7 mouse cellular contexts compared by ENCODE assay signal in the genomic region with DNA sequence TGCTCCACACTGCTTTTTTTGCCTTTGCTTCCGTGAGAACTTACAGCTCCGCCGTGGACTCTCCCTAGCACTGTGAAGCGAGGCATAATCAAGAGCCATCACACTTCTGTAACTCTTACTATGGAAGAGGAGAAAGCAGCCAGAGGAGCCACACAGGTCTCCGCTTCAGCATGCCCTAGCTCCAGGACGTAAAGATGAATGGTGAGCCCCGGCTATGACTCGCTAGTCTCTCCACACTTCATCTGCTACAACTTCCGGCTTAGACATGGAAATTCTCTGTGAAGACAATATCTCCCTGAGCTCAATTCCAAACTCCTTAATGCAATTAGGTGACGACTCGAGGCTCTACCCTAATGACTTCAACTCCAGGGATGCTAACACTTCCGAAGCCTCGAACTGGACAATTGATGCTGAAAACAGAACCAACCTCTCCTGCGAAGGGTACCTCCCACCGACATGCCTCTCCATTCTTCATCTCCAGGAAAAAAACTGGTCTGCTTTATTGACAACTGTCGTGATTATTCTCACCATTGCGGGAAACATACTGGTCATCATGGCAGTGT. TPM values are rescaled to one million over a fixed set of nuclear protein-coding genes. Genes with fewer than 3 reads are reported as not detected.
DNase-seq lines count a peak whose midpoint lies in the region; ATAC-seq lines count a peak whose summit lies in the region.

No protein-coding gene starts in this region.

- peak overlapping the region; percentile 54 for H3K9ac ChIP-seq in limb, embryonic 13.5 days

- H3K4me1 ChIP-seq in forebrain, embryonic 10.5 days = peaks cover 26% of the 10 kb centered on the region
- peaks cover 7% of the 10 kb centered on the region for H3K4me1 ChIP-seq in limb, embryonic 13.5 days

- H3K27me3 ChIP-seq in forebrain, embryonic 10.5 days (ENCODE audit: poor library complexity, severe bottlenecking) = peaks cover 44% of the 10 kb centered on the region
- peaks cover 52% of the 10 kb centered on the region for H3K27me3 ChIP-seq in limb, embryonic 13.5 days

- 13% methylated on average over 17 of the region's 17 CpGs for WGBS in forebrain, embryonic 10.5 days
- 19% methylated on average over 17 of the region's 17 CpGs for WGBS in limb, embryonic 13.5 days

- peak overlapping the region; percentile 51 for H3K4me3 ChIP-seq in forebrain, embryonic 10.5 days
- peak overlapping the region; percentile 46 for H3K4me3 ChIP-seq in limb, embryonic 13.5 days

- DNase-seq in 3T3-L1 (ENCODE audit: low read depth, low spot score) (peak; percentile 30), 416B (ENCODE audit: low read depth) (peak; percentile 43)
- peak; percentile 29 for DNase-seq in forebrain, embryonic 10.5 days (ENCODE audit: extremely low spot score, low spot score)
- DNase-seq in retina, postnatal 1 day = peak; percentile 42
- DNase-seq in cerebellum, adult 9-10 months = no peak
- no peak for DNase-seq in kidney, adult 9 months

- H3K27ac ChIP-seq in forebrain, embryonic 10.5 days = no peak overlapping the region
- H3K27ac ChIP-seq in limb, embryonic 13.5 days = no peak overlapping the region

- no peaks in the 10 kb centered on the region for H3K36me3 ChIP-seq in forebrain, embryonic 10.5 days (replicated peaks)
- no peaks in the 10 kb centered on the region for H3K36me3 ChIP-seq in limb, embryonic 13.5 days

- ATAC-seq in limb, embryonic 13.5 days (ENCODE audit: low FRiP score, low read depth) = no peak

- peak overlapping the region; percentile 79 for H3K4me2 ChIP-seq in limb, embryonic 13.5 days (replicated peaks)

- no peaks in the 10 kb centered on the region for H3K9me3 ChIP-seq in forebrain, embryonic 10.5 days
- no peaks in the 10 kb centered on the region for H3K9me3 ChIP-seq in limb, embryonic 13.5 days

RNA-seq across cellular contexts. Expression of gene Htr2a, which starts 1.1 kb away (rescaled TPM):
- 0.12 and 0.26 TPM in 2 replicates for polyA plus RNA-seq in forebrain, embryonic 10.5 days (2016; fragmentation: Nextera tagmentation; extraction: Ambion mirVana)
- 0.57 and 0.81 TPM in 2 replicates for polyA plus RNA-seq in limb, embryonic 13.5 days (2015; fragmentation: Nextera tagmentation; extraction: Ambion mirVana)

Comparison
In these comparisons a context has a peak if more than half of its experiments do, and no peak if none do; other contexts are left out.
1. DNase-seq: peak in 3T3-L1 (single experiment), 416B (single experiment), forebrain, embryonic 10.5 days (single experiment) and retina, postnatal 1 day (single experiment); none in cerebellum, adult 9-10 months (single experiment) and kidney, adult 9 months (single experiment).